Mouse (Mus musculus): Measurements from ENCODE around the gene Cpeb3.

GRCm38 (mm10) chr19:37214711-37215110 lies 6.3 kb upstream of the Cpeb3 start:
- TF ChIP-seq POLR2A (IDR thresholded peaks at IDR 0.05; ENCODE audit: insufficient read length, low read depth) (no peak), MYOD1 (IDR thresholded peaks at IDR 0.05; ENCODE audit: control insufficient read depth in 1 of 3, insufficient read length in 2 of 3, low read depth in 2 of 3) (no peak), SRF (IDR thresholded peaks at IDR 0.05; ENCODE audit: control insufficient read depth, insufficient read length, low read depth) (no peak), USF1 (IDR thresholded peaks at IDR 0.05; ENCODE audit: low read depth) (no peak), CEBPB (IDR thresholded peaks at IDR 0.05; ENCODE audit: insufficient read depth, poor library complexity, severe bottlenecking) (no peak)
